Mouse (Mus musculus) embryonic facial prominence, embryonic 11.5 days (tissue): ENCODE measurements at regions not wholly inside any gene's neighbourhood (a gene's known extent, or its start where the extent isn't known, plus 50 kb on each side); places are given as distances from the start of the nearest gene placed in this dataset.

ENCODE experiments used
- ATAC-seq: fragments of 200-750 bp; cut with Nextera tagmentation; replicated peaks from 2 replicates; pipeline ENCODE4 v1.8.0; 2017; ENCODE audit warnings: low read depth; ENCODE audit not compliant: insufficient number of reproducible peaks, low FRiP score, low TSS enrichment
- DNase-seq: peaks from one replicate; pipeline ENCODE4 v3.0.0-alpha.2; 2015; ENCODE audit warnings: low spot score
- H3K27ac ChIP-seq: fragments of 300-500 bp; sonication (generic); replicated peaks from 2 replicates; pipeline ENCODE4 v1.5.1; 2014; ENCODE audit warnings: mild to moderate bottlenecking, low read depth, low read length, control low read depth
- H3K27me3 ChIP-seq: fragments of 300-500 bp; sonication (generic); 2 replicates; pipeline ENCODE4 v1.6.1; 2014; ENCODE audit warnings: mild to moderate bottlenecking, low read length, moderate library complexity, mixed read lengths; ENCODE audit not compliant: control insufficient read depth, insufficient read depth
- H3K36me3 ChIP-seq: fragments of 300-500 bp; sonication (generic); replicated peaks from 2 replicates; pipeline ENCODE4 v1.6.1; 2014; ENCODE audit warnings: low read depth, mild to moderate bottlenecking, low read length, moderate library complexity, mixed read lengths; ENCODE audit not compliant: control insufficient read depth, insufficient read depth
- H3K4me1 ChIP-seq: fragments of 300-500 bp; sonication (generic); 2 replicates; pipeline ENCODE4 v1.6.1; 2014; ENCODE audit warnings: low read length, mixed read lengths; ENCODE audit not compliant: control insufficient read depth, insufficient read depth
- H3K4me2 ChIP-seq: fragments of 300-500 bp; sonication (generic); 2 replicates; pipeline ENCODE4 v1.6.1; 2014; ENCODE audit warnings: low read depth, mild to moderate bottlenecking, control low read depth, low read length, moderate library complexity
- H3K4me3 ChIP-seq: fragments of 300-500 bp; sonication (generic); 2 replicates; pipeline ENCODE4 v1.5.1; 2014; ENCODE audit warnings: low read depth, low read length, control low read depth
- H3K9ac ChIP-seq: fragments of 300-500 bp; sonication (generic); replicated peaks from 2 replicates; pipeline ENCODE4 v1.6.1; 2014; ENCODE audit warnings: mild to moderate bottlenecking, control low read depth, low read length
- H3K9me3 ChIP-seq: fragments of 300-500 bp; sonication (generic); replicated peaks from 2 replicates; pipeline ENCODE4 v1.6.1; 2016; ENCODE audit warnings: mild to moderate bottlenecking, low read length, inconsistent platforms, mixed read lengths; ENCODE audit not compliant: control insufficient read depth
- WGBS: fragments of 180-500 bp; shearing (Covaris S2); extraction: QIAGEN DNeasy Blood & Tissue Kit; methylation state at CpG from one replicate; pipeline ENCODE4 v1.1.7; 2014; 5-methylcytosine and 5-hydroxymethylcytosine counted together

GRCm38 (mm10) chr13:72128306-72128705, 164.8 kb upstream of the Irx1 start:
- H3K9me3 ChIP-seq, result no peaks in the 10 kb centered on the region
- H3K36me3 ChIP-seq, result no peaks in the 10 kb centered on the region
- H3K4me3 ChIP-seq, result no peak overlapping the region
- no peak for ATAC-seq
- no peaks in the 10 kb centered on the region for H3K27me3 ChIP-seq
- 86% methylated on average over 1 of the region's 1 CpGs for WGBS
- no peak overlapping the region for H3K27ac ChIP-seq
- no peak overlapping the region for H3K9ac ChIP-seq
- no peaks in the 10 kb centered on the region for H3K4me1 ChIP-seq
- DNase-seq, result no peak
- H3K4me2 ChIP-seq, result no peak overlapping the region

GRCm38 (mm10) chr13:72131341-72131740, 167.8 kb upstream of the Irx1 start:
- no peak overlapping the region for H3K4me2 ChIP-seq
- no peak overlapping the region for H3K4me3 ChIP-seq
- no peak overlapping the region for H3K9ac ChIP-seq
- H3K4me1 ChIP-seq, result no peaks in the 10 kb centered on the region
- no peaks in the 10 kb centered on the region for H3K9me3 ChIP-seq
- no peak overlapping the region for H3K27ac ChIP-seq
- WGBS, result 87% methylated on average over 2 of the region's 2 CpGs
- ATAC-seq, result no peak
- H3K36me3 ChIP-seq, result no peaks in the 10 kb centered on the region
- no peak for DNase-seq
- no peaks in the 10 kb centered on the region for H3K27me3 ChIP-seq

GRCm38 (mm10) chr13:72134101-72134768, 170.7 kb upstream of the Irx1 start:
- ATAC-seq (peak; percentile 34; the same call in 1 of the 2 replicates), DNase-seq (peak; percentile 62)
- 45% methylated on average over 8 of the region's 8 CpGs for WGBS
- Histone ChIP-seq H3K27ac (no peak overlapping the region), H3K4me1 (no peaks in the 10 kb centered on the region), H3K27me3 (no peaks in the 10 kb centered on the region), H3K36me3 (no peaks in the 10 kb centered on the region), H3K4me2 (no peak overlapping the region), H3K9me3 (no peaks in the 10 kb centered on the region), H3K4me3 (no peak overlapping the region), H3K9ac (no peak overlapping the region)

- Histone ChIP-seq H3K27me3 (no peaks in the 10 kb centered on the region), H3K36me3 (no peaks in the 10 kb centered on the region), H3K4me3 (no peak overlapping the region), H3K4me2 (no peak overlapping the region), H3K9me3 (no peaks in the 10 kb centered on the region), H3K27ac (no peak overlapping the region), H3K9ac (no peak overlapping the region), H3K4me1 (no peaks in the 10 kb centered on the region)
- no peak for ATAC-seq
- 45% methylated on average over 2 of the region's 2 CpGs for WGBS
- DNase-seq, result no peak
These were observed 202.7 kb upstream of the Irx1 start for GRCm38 (mm10) chr13:72166225-72166624.

GRCm38 (mm10) chr13:72167434-72167833, 203.9 kb upstream of the Irx1 start:
- no peak for ATAC-seq
- no peaks in the 10 kb centered on the region for H3K9me3 ChIP-seq

GRCm38 (mm10) chr13:72183636-72184035, 220.1 kb upstream of the Irx1 start:
- H3K27ac ChIP-seq, result no peak overlapping the region
- H3K27me3 ChIP-seq, result no peaks in the 10 kb centered on the region
- H3K4me1 ChIP-seq, result no peaks in the 10 kb centered on the region
- 87% methylated on average over 3 of the region's 3 CpGs for WGBS
- H3K4me2 ChIP-seq, result no peak overlapping the region
- H3K9ac ChIP-seq, result no peak overlapping the region
- DNase-seq (no peak), ATAC-seq (no peak)
- no peaks in the 10 kb centered on the region for H3K36me3 ChIP-seq
- H3K4me3 ChIP-seq, result no peak overlapping the region
- no peaks in the 10 kb centered on the region for H3K9me3 ChIP-seq

More at GRCm38 (mm10) chr13:72167434-72167833, 203.9 kb upstream of the Irx1 start:
- Histone ChIP-seq H3K36me3 (no peaks in the 10 kb centered on the region), H3K4me1 (no peaks in the 10 kb centered on the region), H3K9ac (no peak overlapping the region), H3K27ac (no peak overlapping the region), H3K27me3 (no peaks in the 10 kb centered on the region), H3K4me2 (no peak overlapping the region), H3K4me3 (no peak overlapping the region)
- DNase-seq, result no peak
- WGBS, result 77% methylated on average over 2 of the region's 2 CpGs

- Histone ChIP-seq H3K9me3 (no peaks in the 10 kb centered on the region), H3K4me2 (no peak overlapping the region), H3K36me3 (no peaks in the 10 kb centered on the region), H3K4me3 (no peak overlapping the region), H3K9ac (no peak overlapping the region), H3K4me1 (no peaks in the 10 kb centered on the region), H3K27ac (no peak overlapping the region), H3K27me3 (no peaks in the 10 kb centered on the region)
- DNase-seq (peak; percentile 42), ATAC-seq (no peak)
- 64% methylated on average over 15 of the region's 15 CpGs for WGBS
These were observed 220.8 kb upstream of the Irx1 start for GRCm38 (mm10) chr13:72184116-72184845.

- no peaks in the 10 kb centered on the region for H3K27me3 ChIP-seq
- no peak overlapping the region for H3K9ac ChIP-seq
- H3K4me2 ChIP-seq, result no peak overlapping the region
- ATAC-seq, result no peak
- no peak for DNase-seq
- no peaks in the 10 kb centered on the region for H3K4me1 ChIP-seq
- H3K4me3 ChIP-seq, result no peak overlapping the region
- no peaks in the 10 kb centered on the region for H3K9me3 ChIP-seq
- no peaks in the 10 kb centered on the region for H3K36me3 ChIP-seq
- WGBS, result 82% methylated on average over 3 of the region's 3 CpGs
- H3K27ac ChIP-seq, result no peak overlapping the region
These were observed 221.3 kb upstream of the Irx1 start for GRCm38 (mm10) chr13:72184846-72185118.
